Mouse (Mus musculus) lung, adult 2 months (tissue): ENCODE results near the gene Rps6ka2.

Experiments used
- CTCF ChIP-seq: fragments of 200-500 bp; IDR thresholded peaks from 2 replicates; pipeline ENCODE4 v1.5.1; 2011; ENCODE audit warnings: mild to moderate bottlenecking, low read length, control low read depth; ENCODE audit not compliant: insufficient read depth
- POLR2A ChIP-seq: fragments of 200-500 bp; IDR thresholded peaks from 2 replicates; pipeline ENCODE4 v1.6.1; 2011; ENCODE audit warnings: low read depth, mild to moderate bottlenecking, control low read depth, low read length, borderline replicate concordance; ENCODE audit errors: extremely low read depth

- TF ChIP-seq POLR2A (no peak), CTCF (no peak)
Observed at GRCm38 (mm10) chr17:7269151-7269806, 99.4 kb downstream of the Rps6ka2 start.
